Mouse (Mus musculus) erythroblast, adult 5-6 weeks (primary cell): ENCODE data around the gene Ttf1. TPM values are rescaled to one million over a fixed set of nuclear protein-coding genes. Genes with fewer than 3 reads are reported as not detected.

ENCODE experiments used
- ATAC-seq: replicated peaks from 2 replicates; pipeline ENCODE4 v1.8.0; 2016; ENCODE audit warnings: moderate number of reproducible peaks, mild to moderate bottlenecking, moderate TSS enrichment, inconsistent platforms; ENCODE audit not compliant: poor library complexity, low FRiP score, severe bottlenecking
- total RNA-seq, 2 experiments: library from RNA; stranded (forward) in 1 of 2; stranded (reverse) in 1 of 2; fragments of 150-400 nt in 1 of 2; fragments of 200-764, 138-1000 nt in 1 of 2; gene quantifications; 2 replicates each; pipeline versions ENCODE4 v1.2.3 to v1.2.4; 2015 to 2017; ENCODE audit warnings: low replicate concordance in 2 of 2

Ttf1 gene
- total RNA-seq, 2 experiments from 2014 or later: 3.3 to 14.6 TPM

DNA sequence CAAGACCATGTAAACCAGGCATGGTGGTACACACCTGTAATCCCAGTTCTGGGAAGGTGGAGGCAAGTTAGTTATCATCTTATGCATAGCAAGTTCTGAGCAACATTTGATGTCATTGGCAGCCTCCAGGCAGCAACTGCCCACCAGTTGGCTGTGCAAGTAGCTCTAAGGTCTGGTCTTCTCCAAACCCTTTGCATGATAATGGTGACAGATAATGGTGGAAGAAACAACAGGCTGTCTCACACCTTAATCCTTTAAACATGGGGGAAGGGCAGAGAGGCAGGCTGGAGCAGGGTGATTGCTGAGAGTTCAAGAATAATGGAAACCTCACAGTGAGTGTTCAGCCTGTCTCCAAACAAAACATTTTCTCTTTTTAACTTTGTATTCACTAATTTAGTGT, 60.9 kb downstream of the Ttf1 start:
- ATAC-seq: no peak

DNA sequence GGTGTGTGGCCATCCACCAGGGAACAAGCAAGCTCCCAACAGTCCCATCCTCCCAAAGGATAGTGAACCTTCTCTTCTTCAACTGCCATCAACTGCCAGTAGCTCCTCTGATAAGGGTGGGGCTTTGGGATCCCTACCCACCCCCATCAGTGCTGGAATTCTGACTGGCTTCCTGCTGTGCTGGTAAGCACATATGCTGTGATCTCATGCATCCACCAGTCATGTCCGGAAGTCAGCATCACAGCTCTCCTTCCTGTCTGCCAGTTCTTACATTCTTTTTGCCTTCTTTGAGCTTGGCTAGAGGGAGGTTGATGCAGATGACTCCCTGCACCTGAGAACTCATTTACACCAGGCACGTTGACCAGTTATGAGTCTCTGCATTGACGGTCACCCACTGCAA, 62.4 kb downstream of the Ttf1 start:
- ATAC-seq: no peak

DNA sequence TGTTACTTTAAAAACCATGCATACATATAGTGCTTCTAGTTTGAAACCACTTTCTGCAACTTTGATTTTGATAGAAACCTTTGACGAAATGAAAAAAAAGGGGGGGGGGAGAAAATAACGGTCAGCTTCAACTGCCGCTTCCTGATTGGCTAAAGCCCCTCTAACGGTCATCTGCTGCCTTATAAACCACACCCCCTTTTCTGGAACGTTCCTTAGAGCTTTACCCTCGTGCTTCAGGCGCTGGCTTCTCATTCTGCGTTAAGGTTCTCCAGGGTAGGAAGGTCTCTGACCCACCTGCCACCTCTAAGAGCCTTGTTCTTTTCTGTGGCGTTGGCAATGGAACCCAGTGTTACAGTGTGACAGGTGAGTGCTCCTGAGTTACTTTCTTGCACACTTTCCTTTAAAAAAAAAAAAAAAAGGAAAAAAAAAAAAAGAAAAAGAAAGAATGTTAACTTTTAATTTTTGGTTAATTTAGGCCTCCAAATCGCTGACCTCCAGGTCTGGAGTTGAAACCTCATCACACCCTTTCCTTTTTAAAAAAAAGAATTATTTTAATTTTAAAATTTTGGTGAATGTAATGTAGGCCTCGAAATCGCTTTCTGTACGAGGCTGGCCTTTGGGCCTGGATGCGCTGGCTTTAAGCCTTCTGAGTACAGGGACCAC, 64.0 kb downstream of the Ttf1 start, which contains the start of gene Setx:
Gene Setx, plus strand, starts transcription at position 275 of the 663 bp plus-strand sequence.
- no peak for ATAC-seq

DNA sequence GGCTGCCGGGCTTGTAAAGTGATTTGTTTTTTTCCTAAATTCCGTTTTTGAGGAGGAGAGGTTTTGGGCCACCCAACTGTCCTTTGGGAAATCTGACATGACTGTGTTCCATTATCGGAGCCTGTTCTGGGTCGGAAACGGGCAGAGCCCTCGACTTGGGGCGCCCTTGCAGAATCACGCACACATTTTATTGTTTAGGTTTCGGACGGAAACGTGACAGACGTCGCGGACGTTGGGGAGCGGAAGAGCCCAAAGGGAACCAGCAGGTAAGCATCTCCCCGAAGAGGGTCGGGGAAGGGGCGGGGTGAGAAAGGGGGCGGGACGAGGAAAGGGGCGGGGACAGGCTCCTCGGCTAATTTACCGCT, 64.5 kb downstream of the Ttf1 start:
- ATAC-seq: no peak

DNA sequence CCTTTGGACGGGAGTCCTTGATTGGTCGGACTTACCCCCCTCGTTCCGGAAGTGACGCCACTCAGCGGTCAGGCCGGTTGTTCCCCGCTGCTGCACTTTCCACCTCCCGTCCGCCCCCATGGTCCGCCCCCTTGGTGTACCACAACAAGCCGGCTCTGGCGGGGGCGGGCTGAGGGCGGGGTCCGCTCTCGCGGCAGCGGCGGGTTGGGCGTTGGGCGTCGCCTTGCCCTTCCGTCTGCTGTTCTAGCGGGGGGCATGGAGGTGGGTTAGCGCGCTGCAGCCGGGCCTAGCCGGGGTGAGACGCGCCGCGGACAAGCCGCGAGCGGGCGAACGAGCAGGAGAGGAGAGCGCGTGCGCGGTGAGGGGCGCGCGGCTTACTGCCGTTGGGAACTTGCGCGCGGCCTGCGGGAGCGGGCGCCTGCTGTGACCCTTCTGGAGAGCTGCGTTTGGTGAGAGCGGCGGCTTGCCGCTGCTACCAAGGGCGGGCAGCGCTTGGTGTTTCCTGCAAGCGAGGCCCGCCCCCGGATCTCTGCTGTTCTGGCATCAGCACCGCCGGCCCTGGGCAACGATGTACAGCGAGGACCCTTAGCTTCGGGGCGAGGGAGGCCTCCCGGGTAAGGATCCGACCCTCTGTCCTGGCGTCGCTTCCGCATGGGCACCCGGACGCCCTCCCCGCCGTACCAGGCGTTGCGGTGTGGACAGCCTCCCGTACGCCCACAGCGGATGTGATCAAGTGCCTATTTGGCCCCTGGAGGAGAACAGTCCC, 65.1 kb downstream of the Ttf1 start:
- peak; percentile 96 for ATAC-seq

DNA sequence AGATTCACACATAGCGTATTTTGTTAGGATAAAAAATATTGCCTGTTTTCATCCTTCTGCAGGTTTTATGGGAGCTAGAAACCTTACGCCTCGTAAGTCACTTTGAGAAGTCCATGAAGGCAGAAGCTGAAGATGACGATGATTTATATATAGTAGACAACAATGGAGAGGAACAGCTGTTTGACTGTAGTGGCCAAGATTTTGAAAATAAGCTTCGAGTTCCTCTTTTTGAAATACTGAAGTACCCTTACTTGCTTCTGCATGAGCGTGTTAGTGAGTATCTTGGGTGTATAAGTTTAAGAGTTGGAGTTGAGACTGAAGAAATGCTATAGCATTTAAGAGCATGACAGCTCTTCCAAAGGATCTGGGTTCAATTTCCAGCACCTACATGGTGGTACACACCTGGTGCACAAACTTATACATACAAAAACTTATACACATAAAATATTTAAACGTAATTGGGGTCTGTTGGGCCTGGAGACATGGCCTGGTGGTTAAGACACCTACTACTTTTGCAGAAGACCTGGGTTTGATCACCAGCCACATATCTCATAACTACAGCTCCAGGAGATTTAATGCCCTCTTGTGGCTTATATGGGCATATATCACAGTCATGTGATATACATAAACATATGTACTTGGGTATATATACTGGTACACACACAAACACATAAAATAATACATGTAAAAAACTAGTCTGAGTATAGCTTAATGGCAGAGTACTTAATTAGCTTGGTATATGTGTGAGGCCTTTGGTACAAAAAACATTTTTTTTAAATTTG, 70.2 kb downstream of the Ttf1 start:
- ATAC-seq: no peak

DNA sequence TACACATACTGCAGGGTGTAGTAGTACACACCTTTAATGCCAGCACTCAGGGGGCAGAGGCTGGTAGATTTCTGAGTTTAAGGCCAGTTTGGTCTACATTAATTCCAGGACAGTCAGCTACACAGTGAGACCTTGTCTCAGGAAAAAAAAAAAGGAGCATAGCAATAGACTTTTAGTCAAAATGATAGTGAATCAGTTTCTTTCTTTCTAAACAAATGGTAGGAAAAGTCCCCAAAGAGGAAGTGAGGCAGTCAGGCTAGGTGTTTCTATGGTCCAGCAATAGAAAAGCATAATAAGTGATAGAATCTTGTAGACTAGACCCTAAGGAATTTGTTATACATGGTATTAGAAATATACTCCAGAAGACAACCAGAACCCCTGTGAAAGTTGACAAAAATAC, 75.1 kb downstream of the Ttf1 start:
- ATAC-seq: no peak

Other genes with a start within 250 kb of the Ttf1 start
- gene Gtf3c4, start 219.9 kb upstream of the Ttf1 start, total RNA-seq (2015; ENCODE audit: low replicate concordance): 5.4 and 5.8 TPM in 2 replicates
- gene Gtf3c4, start 219.9 kb upstream of the Ttf1 start, total RNA-seq (2017; ENCODE audit: low replicate concordance): 5.1 and 5.4 TPM in 2 replicates
- 1.5 and 5.0 TPM in 2 replicates for gene Ddx31, start 219.9 kb upstream of the Ttf1 start, total RNA-seq (2015; ENCODE audit: low replicate concordance)
- gene Ddx31, start 219.9 kb upstream of the Ttf1 start, total RNA-seq (2017; ENCODE audit: low replicate concordance): 0.98 and 2.0 TPM in 2 replicates
- not detected in 2 replicates for gene Barhl1, start 143.6 kb upstream of the Ttf1 start, total RNA-seq (2015; ENCODE audit: low replicate concordance)
- gene Barhl1, start 143.6 kb upstream of the Ttf1 start, total RNA-seq (2017; ENCODE audit: low replicate concordance): 0.17 TPM in 1 of 2 replicates, not detected in the other
- not detected in 2 replicates for gene Cfap77, start 5.2 kb upstream of the Ttf1 start, total RNA-seq (2015; ENCODE audit: low replicate concordance)
- not detected in 2 replicates for gene Cfap77, start 5.2 kb upstream of the Ttf1 start, total RNA-seq (2017; ENCODE audit: low replicate concordance)
- gene Setx, start 63.9 kb downstream of the Ttf1 start, total RNA-seq (2015; ENCODE audit: low replicate concordance): 19.6 and 33.2 TPM in 2 replicates
- 25.1 and 27.9 TPM in 2 replicates for gene Setx, start 63.9 kb downstream of the Ttf1 start, total RNA-seq (2017; ENCODE audit: low replicate concordance)
- gene Ntng2, start 192.7 kb downstream of the Ttf1 start, total RNA-seq (2015; ENCODE audit: low replicate concordance): 2.3 and 8.8 TPM in 2 replicates
- 0.94 and 2.0 TPM in 2 replicates for gene Ntng2, start 192.7 kb downstream of the Ttf1 start, total RNA-seq (2017; ENCODE audit: low replicate concordance)